Mouse (Mus musculus) G1E (cell line): ENCODE data around the gene Ndufs3. TPM values are rescaled to one million over a fixed set of nuclear protein-coding genes. Genes with fewer than 3 reads are reported as not detected.

Source experiments
- ATAC-seq: 2 replicates; pipeline ENCODE4 v1.8.0; 2016; ENCODE audit warnings: mild to moderate bottlenecking; ENCODE audit not compliant: insufficient number of reproducible peaks, poor library complexity, low FRiP score, severe bottlenecking; ENCODE audit errors: extremely low read depth
- DNase-seq: peaks from one replicate; pipeline ENCODE4 v3.0.0; 2012; ENCODE audit warnings: low spot score
- H3K27me3 ChIP-seq: 2 replicates; pipeline ENCODE4 v1.6.1; 2012; ENCODE audit warnings: mild to moderate bottlenecking, low read length, inconsistent platforms; ENCODE audit not compliant: insufficient read depth
- H3K36me3 ChIP-seq: replicated peaks from 2 replicates; pipeline ENCODE3; 2012; ENCODE audit warnings: mild to moderate bottlenecking, inconsistent platforms
- H3K4me1 ChIP-seq: 2 replicates; pipeline ENCODE4 v1.6.1; 2012; ENCODE audit warnings: low read depth, low read length, inconsistent platforms, mixed read lengths; ENCODE audit not compliant: insufficient read depth
- H3K4me3 ChIP-seq: 2 replicates; pipeline ENCODE4 v1.5.1; 2012; ENCODE audit warnings: low read depth, mild to moderate bottlenecking, inconsistent platforms, low read length, moderate library complexity, mixed read lengths
- H3K9me3 ChIP-seq: replicated peaks from 2 replicates; pipeline ENCODE4 v1.6.1; 2012; ENCODE audit warnings: inconsistent platforms
- CTCF ChIP-seq: IDR thresholded peaks from 2 replicates; pipeline ENCODE4 v1.5.1; 2012; ENCODE audit warnings: low read depth, low read length, inconsistent platforms, mixed read lengths
- GATA1 ChIP-seq: IDR thresholded peaks from 2 replicates; pipeline ENCODE4 v1.6.1; 2012; ENCODE audit warnings: borderline replicate concordance, low read length, inconsistent platforms, mixed read lengths
- GATA2 ChIP-seq: IDR thresholded peaks from 2 replicates; pipeline ENCODE4 v1.6.1; 2012; ENCODE audit warnings: low read depth, low read length, inconsistent platforms, borderline replicate concordance
- POLR2AphosphoS5 ChIP-seq: IDR thresholded peaks from 2 replicates; pipeline ENCODE4 v1.6.1; 2012; ENCODE audit warnings: low read depth, low read length, inconsistent platforms; ENCODE audit not compliant: insufficient replicate concordance
- TAL1 ChIP-seq: conservative IDR thresholded peaks from 2 replicates; pipeline ENCODE4 v1.6.1; 2012; ENCODE audit warnings: low read depth, low read length, inconsistent platforms, mixed read lengths
- polyA plus RNA-seq: library from polyadenylated mRNA; stranded (reverse); fragments of >175 nt; gene quantifications from 2 replicates; pipeline ENCODE4 v1.2.3, GENCODE M21; 2012
- total RNA-seq, 2 experiments: library from RNA; stranded (forward) in 1 of 2; stranded (reverse) in 1 of 2; fragments of 200-1000 nt in 1 of 2; fragments of >200 nt in 1 of 2; fragmentation: Nextera tagmentation in 1 of 2; gene quantifications; 2 replicates each; pipeline ENCODE4 v1.2.3; 2014 to 2017

The Ndufs3 gene
- total and polyA plus RNA-seq, 3 experiments, result 86.8 to 131 (median 106) TPM

DNA sequence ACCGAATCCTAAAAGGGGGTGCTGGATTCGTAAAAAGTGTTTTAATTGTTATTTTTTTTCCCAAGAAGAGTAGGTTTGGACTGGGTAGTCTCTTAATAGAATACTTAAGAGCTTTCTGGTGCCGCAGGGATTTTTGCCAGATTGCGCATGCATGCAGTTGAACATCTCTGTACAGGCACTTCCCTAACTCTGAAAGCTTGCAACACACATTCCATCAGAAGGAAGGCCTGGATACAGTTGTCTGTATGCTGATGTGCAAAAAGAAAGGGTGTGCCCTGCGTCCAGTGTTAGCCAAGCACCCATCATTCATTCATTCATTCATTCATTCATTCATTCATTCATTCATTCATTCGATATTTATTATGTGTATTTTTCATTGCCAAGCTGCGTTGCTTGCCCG is 35.1 kb upstream of the Ndufs3 start:
- Histone ChIP-seq H3K27me3 (peaks cover 9% of the 10 kb centered on the region; the same call in 1 of the 2 replicates), H3K4me1 (peaks cover 39% of the 10 kb centered on the region), H3K4me3 (peak overlapping the region; percentile 96), H3K9me3 (no peaks in the 10 kb centered on the region), H3K36me3 (peaks cover 20% of the 10 kb centered on the region)
- ATAC-seq (no peak), DNase-seq (no peak)
- TF ChIP-seq CTCF (no peak), TAL1 (no peak), GATA1 (no peak), GATA2 (no peak), POLR2AphosphoS5 (no peak)

- no peak for TF ChIP-seq CTCF
- TF ChIP-seq GATA2, result no peak
- no peak for TF ChIP-seq GATA1
- no peak for TF ChIP-seq POLR2AphosphoS5
- no peak for TF ChIP-seq TAL1
- Histone ChIP-seq H3K27me3 (peaks cover 9% of the 10 kb centered on the region; the same call in 1 of the 2 replicates), H3K4me1 (peaks cover 25% of the 10 kb centered on the region), H3K36me3 (peaks cover 10% of the 10 kb centered on the region), H3K9me3 (no peaks in the 10 kb centered on the region), H3K4me3 (no peak overlapping the region)
- DNase-seq (no peak), ATAC-seq (no peak)
Measured at GRCm38 (mm10) chr2:90938362-90938761, 33.7 kb upstream of the Ndufs3 start.

- peaks cover 42% of the 10 kb centered on the region for H3K27me3 ChIP-seq
- H3K36me3 ChIP-seq, result no peaks in the 10 kb centered on the region
- H3K9me3 ChIP-seq, result no peaks in the 10 kb centered on the region
- TF ChIP-seq TAL1 (no peak), POLR2AphosphoS5 (no peak), GATA2 (no peak), CTCF (no peak), GATA1 (no peak)
- ATAC-seq, result no peak
- no peak overlapping the region for H3K4me3 ChIP-seq
- peaks cover 6% of the 10 kb centered on the region; the same call in 1 of the 2 replicates for H3K4me1 ChIP-seq
- no peak for DNase-seq
Measured at GRCm38 (mm10) chr2:90932273-90932672, 27.6 kb upstream of the Ndufs3 start.

DNA sequence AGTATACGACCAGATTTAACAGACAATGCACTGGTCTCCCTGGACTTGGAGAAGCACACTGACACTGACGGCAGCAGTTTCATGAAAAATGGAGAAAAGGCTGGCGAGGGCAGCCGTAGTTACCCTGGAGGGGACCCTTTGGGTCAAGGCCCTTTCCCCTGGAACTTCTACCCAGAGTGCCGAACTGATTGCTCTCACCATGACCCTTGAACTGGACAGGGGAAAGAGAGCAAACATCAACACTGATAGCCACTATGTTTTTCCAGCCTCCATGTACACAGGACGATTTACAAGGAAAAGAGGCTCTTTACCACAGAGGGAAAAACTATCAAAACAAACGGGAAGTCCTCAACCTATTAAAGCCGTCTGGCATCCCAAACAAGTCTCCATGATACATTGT is 27.2 kb upstream of the Ndufs3 start:
- DNase-seq (no peak), ATAC-seq (no peak)
- Histone ChIP-seq H3K9me3 (no peaks in the 10 kb centered on the region), H3K4me3 (no peak overlapping the region), H3K27me3 (peaks cover 42% of the 10 kb centered on the region), H3K36me3 (no peaks in the 10 kb centered on the region), H3K4me1 (peaks cover 6% of the 10 kb centered on the region; the same call in 1 of the 2 replicates)
- TF ChIP-seq GATA2, result no peak
- no peak for TF ChIP-seq TAL1
- TF ChIP-seq CTCF, result no peak
- no peak for TF ChIP-seq GATA1
- no peak for TF ChIP-seq POLR2AphosphoS5

DNA sequence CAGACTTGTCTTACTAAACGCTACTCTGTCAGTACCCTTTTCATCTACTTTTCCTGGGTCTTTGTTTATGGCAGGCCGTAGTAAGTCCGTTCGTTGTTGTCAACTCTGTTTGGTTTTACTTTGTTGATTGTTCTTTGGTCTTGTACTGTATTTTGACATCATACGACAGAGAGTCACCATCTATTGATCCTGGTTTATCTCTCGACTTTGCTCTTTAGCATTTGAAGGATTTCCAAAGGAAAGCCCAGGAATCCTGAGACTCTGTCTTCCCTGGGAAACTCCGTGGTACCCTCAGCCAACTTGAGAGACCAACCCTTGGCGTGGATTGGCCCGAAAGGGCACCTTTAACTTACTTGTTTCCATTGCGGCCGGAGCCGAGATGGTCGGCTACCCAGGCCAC is 23.9 kb upstream of the Ndufs3 start:
- DNase-seq (no peak), ATAC-seq (no peak)
- no peak for TF ChIP-seq GATA1
- TF ChIP-seq POLR2AphosphoS5, result no peak
- no peak for TF ChIP-seq GATA2
- no peak for TF ChIP-seq TAL1
- TF ChIP-seq CTCF, result no peak
- Histone ChIP-seq H3K36me3 (no peaks in the 10 kb centered on the region), H3K4me1 (peaks cover 6% of the 10 kb centered on the region; the same call in 1 of the 2 replicates), H3K27me3 (peaks cover 44% of the 10 kb centered on the region), H3K9me3 (no peaks in the 10 kb centered on the region), H3K4me3 (no peak overlapping the region)

- peaks cover 9% of the 10 kb centered on the region for H3K4me1 ChIP-seq
- no peaks in the 10 kb centered on the region for H3K9me3 ChIP-seq
- H3K27me3 ChIP-seq, result peaks cover 20% of the 10 kb centered on the region
- DNase-seq, result no peak
- no peak overlapping the region for H3K4me3 ChIP-seq
- no peak for ATAC-seq
- TF ChIP-seq POLR2AphosphoS5, result no peak
- no peaks in the 10 kb centered on the region for H3K36me3 ChIP-seq
Measured at GRCm38 (mm10) chr2:90922636-90923035, 18.0 kb upstream of the Ndufs3 start.

- no peak for DNase-seq
- Histone ChIP-seq H3K27me3 (peaks cover 20% of the 10 kb centered on the region), H3K4me3 (no peak overlapping the region), H3K4me1 (peaks cover 21% of the 10 kb centered on the region), H3K9me3 (no peaks in the 10 kb centered on the region), H3K36me3 (peaks cover 2% of the 10 kb centered on the region)
- TF ChIP-seq TAL1 (no peak), CTCF (no peak), POLR2AphosphoS5 (no peak), GATA2 (no peak), GATA1 (no peak)
- no peak for ATAC-seq
Measured at GRCm38 (mm10) chr2:90921178-90921577, 16.6 kb upstream of the Ndufs3 start.
